Mouse (Mus musculus): ENCODE results near the gene Gpr180. TPM values are rescaled to one million over a fixed set of nuclear protein-coding genes. Genes with fewer than 3 reads are reported as not detected.
A peak's percentile ranks its signal among the peaks of the same experiment; 100 is the strongest.

Gpr180 gene
- polyA plus RNA-seq, 1 experiment: 17.3 TPM

GRCm38 (mm10) chr14:118157146-118157545 is 20.2 kb downstream of the Gpr180 start:
- no peak overlapping the region for H3K27ac ChIP-seq (ENCODE audit: insufficient read depth, low read length)
- H3K27me3 ChIP-seq (ENCODE audit: control insufficient read depth, insufficient read depth, low read length, poor library complexity, severe bottlenecking): no peaks in the 10 kb centered on the region
- no peaks in the 10 kb centered on the region for H3K4me1 ChIP-seq (ENCODE audit: control insufficient read depth, insufficient read depth, low read length)
- H3K9me3 ChIP-seq (replicated peaks; ENCODE audit: control insufficient read depth, insufficient read depth, low read length, poor library complexity, severe bottlenecking): no peaks in the 10 kb centered on the region
- no peak overlapping the region for H3K4me3 ChIP-seq (ENCODE audit: low read depth, low read length)
- no peak overlapping the region for H3K9ac ChIP-seq (ENCODE audit: low read depth, poor library complexity, severe bottlenecking)
- no peak for TF ChIP-seq EP300 (IDR thresholded peaks at IDR 0.05; ENCODE audit: insufficient read depth, low read depth, low read length)
- peak; percentile 99 for TF ChIP-seq CTCF (IDR thresholded peaks at IDR 0.05; ENCODE audit: low read depth, low read length)
- TF ChIP-seq POLR2A (IDR thresholded peaks at IDR 0.05; ENCODE audit: insufficient read depth, low read length): no peak
- H3K36me3 ChIP-seq (ENCODE audit: control insufficient read depth, insufficient read depth, low read length, poor library complexity, severe bottlenecking): peaks cover 5% of the 10 kb centered on the region; the same call in 1 of the 2 replicates

- no peak for TF ChIP-seq EP300 (IDR thresholded peaks at IDR 0.05; ENCODE audit: insufficient read depth, low read depth, low read length)
- no peak overlapping the region for H3K4me3 ChIP-seq (ENCODE audit: low read depth, low read length)
- H3K36me3 ChIP-seq (ENCODE audit: control insufficient read depth, insufficient read depth, low read length, poor library complexity, severe bottlenecking): peaks cover 5% of the 10 kb centered on the region; the same call in 1 of the 2 replicates
- no peak overlapping the region for H3K9ac ChIP-seq (ENCODE audit: low read depth, poor library complexity, severe bottlenecking)
- no peaks in the 10 kb centered on the region for H3K4me1 ChIP-seq (ENCODE audit: control insufficient read depth, insufficient read depth, low read length)
- no peaks in the 10 kb centered on the region for H3K27me3 ChIP-seq (ENCODE audit: control insufficient read depth, insufficient read depth, low read length, poor library complexity, severe bottlenecking)
- H3K9me3 ChIP-seq (replicated peaks; ENCODE audit: control insufficient read depth, insufficient read depth, low read length, poor library complexity, severe bottlenecking): no peaks in the 10 kb centered on the region
- no peak overlapping the region for H3K27ac ChIP-seq (ENCODE audit: insufficient read depth, low read length)
Measured at GRCm38 (mm10) chr14:118161751-118162150, 24.8 kb downstream of the Gpr180 start.

- Histone ChIP-seq H3K27me3 (ENCODE audit: control insufficient read depth, insufficient read depth, low read length, poor library complexity, severe bottlenecking) (no peaks in the 10 kb centered on the region), H3K27ac (ENCODE audit: insufficient read depth, low read length) (no peak overlapping the region), H3K36me3 (ENCODE audit: control insufficient read depth, insufficient read depth, low read length, poor library complexity, severe bottlenecking) (peaks cover 5% of the 10 kb centered on the region; the same call in 1 of the 2 replicates), H3K9ac (ENCODE audit: low read depth, poor library complexity, severe bottlenecking) (no peak overlapping the region), H3K9me3 (replicated peaks; ENCODE audit: control insufficient read depth, insufficient read depth, low read length, poor library complexity, severe bottlenecking) (no peaks in the 10 kb centered on the region), H3K4me1 (ENCODE audit: control insufficient read depth, insufficient read depth, low read length) (no peaks in the 10 kb centered on the region), H3K4me3 (ENCODE audit: low read depth, low read length) (no peak overlapping the region)
- no peak for TF ChIP-seq POLR2A (IDR thresholded peaks at IDR 0.05; ENCODE audit: insufficient read depth, low read length)
- peak; percentile 2 for TF ChIP-seq CTCF (IDR thresholded peaks at IDR 0.05; ENCODE audit: low read depth, low read length)
Measured at GRCm38 (mm10) chr14:118162640-118163039, 25.7 kb downstream of the Gpr180 start.

- Histone ChIP-seq H3K9ac (ENCODE audit: low read depth, poor library complexity, severe bottlenecking) (no peak overlapping the region), H3K27ac (ENCODE audit: insufficient read depth, low read length) (no peak overlapping the region), H3K9me3 (replicated peaks; ENCODE audit: control insufficient read depth, insufficient read depth, low read length, poor library complexity, severe bottlenecking) (peaks cover 5% of the 10 kb centered on the region; the same call in 1 of the 2 replicates), H3K27me3 (ENCODE audit: control insufficient read depth, insufficient read depth, low read length, poor library complexity, severe bottlenecking) (no peaks in the 10 kb centered on the region), H3K36me3 (ENCODE audit: control insufficient read depth, insufficient read depth, low read length, poor library complexity, severe bottlenecking) (no peaks in the 10 kb centered on the region), H3K4me1 (ENCODE audit: control insufficient read depth, insufficient read depth, low read length) (no peaks in the 10 kb centered on the region), H3K4me3 (ENCODE audit: low read depth, low read length) (no peak overlapping the region)
- peak; percentile 20 for TF ChIP-seq CTCF (IDR thresholded peaks at IDR 0.05; ENCODE audit: low read depth, low read length)
- no peak for TF ChIP-seq EP300 (IDR thresholded peaks at IDR 0.05; ENCODE audit: insufficient read depth, low read depth, low read length)
Measured at GRCm38 (mm10) chr14:118168776-118169175, 31.8 kb downstream of the Gpr180 start.

- Histone ChIP-seq H3K36me3 (ENCODE audit: control insufficient read depth, insufficient read depth, low read length, poor library complexity, severe bottlenecking) (no peaks in the 10 kb centered on the region), H3K9ac (ENCODE audit: low read depth, poor library complexity, severe bottlenecking) (no peak overlapping the region), H3K9me3 (replicated peaks; ENCODE audit: control insufficient read depth, insufficient read depth, low read length, poor library complexity, severe bottlenecking) (peaks cover 2% of the 10 kb centered on the region; the same call in 1 of the 2 replicates), H3K4me1 (ENCODE audit: control insufficient read depth, insufficient read depth, low read length) (no peaks in the 10 kb centered on the region), H3K4me3 (ENCODE audit: low read depth, low read length) (no peak overlapping the region), H3K27ac (ENCODE audit: insufficient read depth, low read length) (no peak overlapping the region), H3K27me3 (ENCODE audit: control insufficient read depth, insufficient read depth, low read length, poor library complexity, severe bottlenecking) (no peaks in the 10 kb centered on the region)
- TF ChIP-seq POLR2A (IDR thresholded peaks at IDR 0.05; ENCODE audit: insufficient read depth, low read length) (no peak), EP300 (IDR thresholded peaks at IDR 0.05; ENCODE audit: insufficient read depth, low read depth, low read length) (no peak), CTCF (IDR thresholded peaks at IDR 0.05; ENCODE audit: low read depth, low read length) (no peak)
Measured at GRCm38 (mm10) chr14:118173590-118174203, 36.7 kb downstream of the Gpr180 start.

GRCm38 (mm10) chr14:118175071-118175693 is 38.2 kb downstream of the Gpr180 start:
- peak overlapping the region; percentile 85 for H3K4me3 ChIP-seq (ENCODE audit: low read depth, low read length)
- no peaks in the 10 kb centered on the region for H3K27me3 ChIP-seq (ENCODE audit: control insufficient read depth, insufficient read depth, low read length, poor library complexity, severe bottlenecking)
- TF ChIP-seq CTCF (IDR thresholded peaks at IDR 0.05; ENCODE audit: low read depth, low read length) (no peak), POLR2A (IDR thresholded peaks at IDR 0.05; ENCODE audit: insufficient read depth, low read length) (no peak)
- H3K27ac ChIP-seq (ENCODE audit: insufficient read depth, low read length): peak overlapping the region; percentile 39
- no peaks in the 10 kb centered on the region for H3K9me3 ChIP-seq (replicated peaks; ENCODE audit: control insufficient read depth, insufficient read depth, low read length, poor library complexity, severe bottlenecking)
- H3K4me1 ChIP-seq (ENCODE audit: control insufficient read depth, insufficient read depth, low read length): no peaks in the 10 kb centered on the region
- peak overlapping the region; percentile 62 for H3K9ac ChIP-seq (ENCODE audit: low read depth, poor library complexity, severe bottlenecking)
- no peaks in the 10 kb centered on the region for H3K36me3 ChIP-seq (ENCODE audit: control insufficient read depth, insufficient read depth, low read length, poor library complexity, severe bottlenecking)
